Mouse (Mus musculus): Measurements from ENCODE around the gene Ces1g. TPM values are rescaled to one million over a fixed set of nuclear protein-coding genes. Genes with fewer than 3 reads are reported as not detected.

The Ces1g gene
- polyA plus RNA-seq, 1 experiment from 2014 or later, result 0.20 TPM

DNA sequence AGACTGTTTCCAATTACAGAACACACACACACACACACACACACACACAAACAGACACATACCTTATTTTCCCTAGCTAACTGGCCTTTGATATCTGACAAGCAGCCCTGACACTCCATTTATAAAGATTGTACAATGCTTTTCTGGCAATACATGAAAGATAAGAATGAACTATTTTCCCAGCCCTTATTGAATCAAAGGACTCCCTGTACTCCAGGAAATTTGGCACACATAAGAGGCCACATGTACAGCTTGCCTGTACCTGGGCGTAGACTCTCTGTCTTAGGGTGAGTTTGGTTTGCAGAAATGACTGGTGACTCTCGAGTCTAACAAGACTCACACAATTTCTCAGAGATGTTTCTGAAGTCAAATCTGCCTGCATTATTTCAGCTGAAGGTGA is 53.2 kb downstream of the Ces1g start:
- no peak overlapping the region for H3K27ac ChIP-seq (ENCODE audit: low read length)
- no peak overlapping the region for H3K9ac ChIP-seq (ENCODE audit: low read length)
- H3K4me1 ChIP-seq (replicated peaks; ENCODE audit: control insufficient read depth, insufficient read depth, low read length), result no peaks in the 10 kb centered on the region
- H3K4me2 ChIP-seq (ENCODE audit: low read depth, low read length), result no peak overlapping the region
- 39% methylated on average over 2 of the region's 2 CpGs for WGBS
- no peaks in the 10 kb centered on the region for H3K27me3 ChIP-seq (ENCODE audit: control insufficient read depth, insufficient read depth, low read depth, low read length)
- no peaks in the 10 kb centered on the region for H3K36me3 ChIP-seq (ENCODE audit: control insufficient read depth, insufficient read depth, low read length)
- H3K9me3 ChIP-seq (ENCODE audit: control insufficient read depth, low read length), result no peaks in the 10 kb centered on the region
- no peak for ATAC-seq (ENCODE audit: low read depth)
- no peak overlapping the region for H3K4me3 ChIP-seq (ENCODE audit: low read length)

DNA sequence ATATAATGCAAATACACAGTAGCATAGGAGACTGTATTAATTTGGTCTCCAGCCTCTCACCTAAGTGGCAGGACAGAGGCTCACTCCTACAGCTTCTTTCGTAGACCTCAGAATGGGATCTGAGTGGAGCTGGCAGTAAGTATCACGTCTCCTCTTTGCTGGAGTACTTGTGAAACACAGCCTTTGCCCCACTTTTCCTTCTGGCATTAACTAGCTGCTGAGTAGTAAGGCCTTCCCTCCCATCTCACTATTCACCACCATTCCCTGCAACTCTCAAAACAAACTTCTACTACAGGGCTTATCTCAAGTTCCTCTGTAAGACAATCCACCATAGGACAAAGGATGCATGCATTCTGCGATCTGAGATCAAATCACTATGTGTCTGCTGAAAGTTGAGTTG is 54.8 kb downstream of the Ces1g start:
- Histone ChIP-seq H3K27ac (ENCODE audit: low read length) (no peak overlapping the region), H3K4me1 (replicated peaks; ENCODE audit: control insufficient read depth, insufficient read depth, low read length) (no peaks in the 10 kb centered on the region), H3K4me3 (ENCODE audit: low read length) (no peak overlapping the region), H3K9me3 (ENCODE audit: control insufficient read depth, low read length) (no peaks in the 10 kb centered on the region), H3K9ac (ENCODE audit: low read length) (no peak overlapping the region), H3K27me3 (ENCODE audit: control insufficient read depth, insufficient read depth, low read depth, low read length) (no peaks in the 10 kb centered on the region), H3K36me3 (ENCODE audit: control insufficient read depth, insufficient read depth, low read length) (no peaks in the 10 kb centered on the region), H3K4me2 (ENCODE audit: low read depth, low read length) (no peak overlapping the region)
- ATAC-seq (ENCODE audit: low read depth), result no peak
- WGBS, result 75% methylated on average over 3 of the region's 3 CpGs

DNA sequence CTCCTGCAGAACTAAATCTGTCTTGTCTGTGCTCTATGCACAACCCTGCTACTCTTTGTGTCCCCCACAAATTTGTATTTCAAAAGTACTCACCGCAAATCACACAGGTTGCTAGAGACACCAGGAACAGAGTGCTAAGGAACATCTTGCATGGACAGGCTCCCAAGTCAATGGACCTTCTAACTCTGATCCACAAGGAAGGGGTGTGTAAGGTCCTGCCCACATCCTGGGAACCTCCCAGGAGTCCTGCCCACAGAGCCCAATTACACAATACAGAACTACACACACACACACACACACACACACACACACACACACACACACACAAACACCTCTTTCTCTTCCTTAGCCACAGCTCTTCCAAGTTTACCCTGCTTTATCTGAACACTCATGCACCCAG is 57.6 kb downstream of the Ces1g start, which contains the start of gene Ces1f:
Gene Ces1f (minus strand): TSS at position 192 of the 400 bp plus-strand sequence.
- no peaks in the 10 kb centered on the region for H3K9me3 ChIP-seq (ENCODE audit: control insufficient read depth, low read length)
- no peak within 1 kb of the TSS for H3K9ac ChIP-seq (ENCODE audit: low read length)
- no peaks in the 10 kb centered on the region for H3K36me3 ChIP-seq (ENCODE audit: control insufficient read depth, insufficient read depth, low read length)
- no peak within 1 kb of the TSS for H3K4me3 ChIP-seq (ENCODE audit: low read length)
- no peak within 1 kb of the TSS for H3K27ac ChIP-seq (ENCODE audit: low read length)
- peak; percentile 43; the same call in 1 of the 2 replicates for ATAC-seq (ENCODE audit: low read depth)
- H3K4me2 ChIP-seq (ENCODE audit: low read depth, low read length), result no peak within 1 kb of the TSS
- no peaks in the 10 kb centered on the region for H3K27me3 ChIP-seq (ENCODE audit: control insufficient read depth, insufficient read depth, low read depth, low read length)
- WGBS, result 87% methylated on average over 1 of the region's 1 CpGs
- no peaks in the 10 kb centered on the region for H3K4me1 ChIP-seq (replicated peaks; ENCODE audit: control insufficient read depth, insufficient read depth, low read length)

DNA sequence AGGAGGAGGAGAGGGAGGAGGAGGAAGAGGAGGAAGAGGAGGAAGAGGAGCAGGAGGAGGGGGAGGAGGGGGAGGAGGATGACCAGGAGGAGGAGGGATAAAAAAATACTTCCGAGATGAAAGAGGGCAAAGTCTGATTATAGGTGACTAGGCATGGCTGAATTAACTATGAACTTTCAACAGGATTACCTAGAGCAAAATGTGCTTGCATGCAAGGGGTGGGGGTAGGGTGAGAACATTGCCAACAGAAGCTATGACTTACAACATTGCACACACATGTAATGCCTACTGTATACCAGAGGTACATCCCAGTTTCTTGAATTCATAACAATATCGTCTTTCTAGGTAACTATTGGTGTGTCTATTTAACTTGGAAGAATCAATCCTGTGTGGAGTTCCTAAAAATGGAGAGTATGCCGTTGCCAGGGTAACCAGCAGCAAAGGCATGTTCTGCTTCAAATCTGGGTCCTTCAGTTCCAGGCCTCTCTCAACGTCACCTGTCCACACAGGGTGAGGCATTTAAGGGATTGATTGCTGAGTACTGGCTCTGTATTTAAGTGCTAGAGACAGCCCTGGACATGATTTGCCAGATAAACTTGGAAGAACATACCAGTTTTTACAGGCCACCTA is 58.8 kb downstream of the Ces1g start:
- ATAC-seq (ENCODE audit: low read depth), result no peak
- no peak overlapping the region for H3K9ac ChIP-seq (ENCODE audit: low read length)
- H3K36me3 ChIP-seq (ENCODE audit: control insufficient read depth, insufficient read depth, low read length), result no peaks in the 10 kb centered on the region
- WGBS, result 51% methylated on average over 4 of the region's 4 CpGs
- no peak overlapping the region for H3K27ac ChIP-seq (ENCODE audit: low read length)
- no peaks in the 10 kb centered on the region for H3K27me3 ChIP-seq (ENCODE audit: control insufficient read depth, insufficient read depth, low read depth, low read length)
- H3K9me3 ChIP-seq (ENCODE audit: control insufficient read depth, low read length), result no peaks in the 10 kb centered on the region
- H3K4me2 ChIP-seq (ENCODE audit: low read depth, low read length), result no peak overlapping the region
- no peak overlapping the region for H3K4me3 ChIP-seq (ENCODE audit: low read length)
- H3K4me1 ChIP-seq (replicated peaks; ENCODE audit: control insufficient read depth, insufficient read depth, low read length), result no peaks in the 10 kb centered on the region

DNA sequence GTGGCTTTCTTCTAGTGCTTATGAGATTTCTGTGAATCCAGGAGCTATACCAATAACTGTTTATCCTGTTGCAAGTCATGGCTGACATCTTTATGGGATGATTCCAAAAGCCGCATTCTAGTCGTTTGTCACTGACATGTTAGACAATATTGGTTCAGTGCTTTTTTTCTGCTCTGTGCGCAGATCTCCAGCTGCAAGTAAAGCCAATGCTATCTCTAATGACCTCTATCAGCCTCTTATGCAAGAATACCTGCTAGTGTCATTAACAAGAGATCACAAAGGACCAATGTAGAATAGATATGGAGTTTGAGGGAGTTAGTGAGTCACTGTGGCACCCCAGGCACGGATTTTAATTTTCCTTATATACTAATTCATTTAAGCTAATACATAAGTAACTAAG is 62.5 kb downstream of the Ces1g start:
- 78% methylated on average over 4 of the region's 4 CpGs for WGBS

DNA sequence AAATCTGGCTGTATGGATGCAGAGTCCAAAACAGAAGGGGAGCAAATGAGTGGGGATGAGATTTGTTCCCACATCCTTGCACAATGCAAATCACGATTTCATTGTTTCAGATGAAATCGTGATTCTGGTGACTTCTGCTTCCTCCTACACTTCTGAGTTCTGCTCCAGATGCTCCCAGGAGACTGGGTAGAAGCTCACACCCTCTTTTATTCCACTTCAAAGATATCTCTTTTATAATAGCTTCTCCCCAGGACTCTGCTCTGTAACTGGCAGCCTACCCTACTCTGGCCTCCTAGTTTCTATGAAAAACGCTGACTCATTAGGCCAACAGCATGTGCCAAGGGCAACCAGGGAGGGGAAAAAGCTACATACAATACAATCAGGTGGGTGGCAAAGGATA is 63.8 kb downstream of the Ces1g start:
- H3K9me3 ChIP-seq (ENCODE audit: control insufficient read depth, low read length), result no peaks in the 10 kb centered on the region
- H3K27me3 ChIP-seq (ENCODE audit: control insufficient read depth, insufficient read depth, low read depth, low read length), result no peaks in the 10 kb centered on the region
- H3K4me2 ChIP-seq (ENCODE audit: low read depth, low read length), result no peak overlapping the region
- H3K27ac ChIP-seq (ENCODE audit: low read length), result no peak overlapping the region
- H3K4me3 ChIP-seq (ENCODE audit: low read length), result no peak overlapping the region
- no peak overlapping the region for H3K9ac ChIP-seq (ENCODE audit: low read length)
- no peak for ATAC-seq (ENCODE audit: low read depth)
- WGBS, result 83% methylated on average over 3 of the region's 3 CpGs
- no peaks in the 10 kb centered on the region for H3K4me1 ChIP-seq (replicated peaks; ENCODE audit: control insufficient read depth, insufficient read depth, low read length)
- H3K36me3 ChIP-seq (ENCODE audit: control insufficient read depth, insufficient read depth, low read length), result no peaks in the 10 kb centered on the region

More for the DNA sequence above, 62.5 kb downstream of the Ces1g start:
- no peak overlapping the region for H3K4me3 ChIP-seq (ENCODE audit: low read length)
- no peaks in the 10 kb centered on the region for H3K9me3 ChIP-seq (ENCODE audit: control insufficient read depth, low read length)
- no peak overlapping the region for H3K9ac ChIP-seq (ENCODE audit: low read length)
- no peak for ATAC-seq (ENCODE audit: low read depth)
- no peak overlapping the region for H3K27ac ChIP-seq (ENCODE audit: low read length)
- no peaks in the 10 kb centered on the region for H3K4me1 ChIP-seq (replicated peaks; ENCODE audit: control insufficient read depth, insufficient read depth, low read length)
- no peaks in the 10 kb centered on the region for H3K36me3 ChIP-seq (ENCODE audit: control insufficient read depth, insufficient read depth, low read length)
- no peak overlapping the region for H3K4me2 ChIP-seq (ENCODE audit: low read depth, low read length)
- no peaks in the 10 kb centered on the region for H3K27me3 ChIP-seq (ENCODE audit: control insufficient read depth, insufficient read depth, low read depth, low read length)

DNA sequence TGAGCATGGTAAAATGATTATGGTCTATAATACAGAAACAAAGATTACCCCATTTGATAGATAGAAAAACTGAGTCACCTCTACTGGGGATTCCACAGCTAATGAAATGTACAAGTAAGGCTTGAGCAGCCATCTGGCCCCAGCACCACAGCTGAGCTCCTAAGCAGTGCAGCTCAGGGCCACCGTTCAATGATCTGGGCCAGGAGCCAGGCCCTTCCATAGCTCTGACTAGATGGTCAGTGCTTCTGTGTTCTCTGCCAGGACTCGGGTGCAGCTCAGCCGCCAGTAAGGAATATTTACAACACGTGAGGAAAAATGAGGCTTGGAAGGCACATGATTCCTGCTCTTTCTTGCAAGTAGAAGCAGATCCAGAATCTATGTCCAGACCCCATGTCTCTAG is 64.4 kb downstream of the Ces1g start:
- 39% methylated on average over 4 of the region's 4 CpGs for WGBS
- no peak; the same call in 1 of the 2 replicates for ATAC-seq (ENCODE audit: low read depth)
- H3K4me1 ChIP-seq (replicated peaks; ENCODE audit: control insufficient read depth, insufficient read depth, low read length), result no peaks in the 10 kb centered on the region
- no peak overlapping the region for H3K4me3 ChIP-seq (ENCODE audit: low read length)
- no peak overlapping the region for H3K27ac ChIP-seq (ENCODE audit: low read length)
- no peak overlapping the region for H3K4me2 ChIP-seq (ENCODE audit: low read depth, low read length)
- no peaks in the 10 kb centered on the region for H3K27me3 ChIP-seq (ENCODE audit: control insufficient read depth, insufficient read depth, low read depth, low read length)
- H3K9ac ChIP-seq (ENCODE audit: low read length), result no peak overlapping the region
- H3K36me3 ChIP-seq (ENCODE audit: control insufficient read depth, insufficient read depth, low read length), result no peaks in the 10 kb centered on the region
- no peaks in the 10 kb centered on the region for H3K9me3 ChIP-seq (ENCODE audit: control insufficient read depth, low read length)

DNA sequence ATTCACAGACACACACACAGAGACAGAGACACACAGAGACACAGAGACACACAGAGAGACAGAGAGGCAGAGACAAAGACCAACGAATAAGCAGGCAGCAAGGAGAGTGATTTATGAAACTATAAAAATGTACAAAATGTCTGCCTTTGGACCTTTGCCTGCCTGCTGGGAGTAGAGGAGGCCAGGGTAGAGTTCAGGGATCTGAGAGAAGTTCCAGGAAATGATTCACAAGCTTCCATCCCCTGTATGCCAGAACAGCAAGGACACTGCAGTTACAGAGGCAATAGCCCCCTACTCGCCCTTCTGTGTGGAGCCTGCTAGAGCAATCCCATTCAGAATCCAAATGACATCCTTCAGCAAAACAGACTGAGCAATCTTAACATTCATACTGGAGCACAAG is 75.7 kb downstream of the Ces1g start:
- Histone ChIP-seq H3K36me3 (ENCODE audit: control insufficient read depth, insufficient read depth, low read length) (no peaks in the 10 kb centered on the region), H3K9me3 (ENCODE audit: control insufficient read depth, low read length) (no peaks in the 10 kb centered on the region), H3K4me1 (replicated peaks; ENCODE audit: control insufficient read depth, insufficient read depth, low read length) (no peaks in the 10 kb centered on the region), H3K4me2 (ENCODE audit: low read depth, low read length) (no peak overlapping the region), H3K27ac (ENCODE audit: low read length) (no peak overlapping the region), H3K4me3 (ENCODE audit: low read length) (no peak overlapping the region), H3K27me3 (ENCODE audit: control insufficient read depth, insufficient read depth, low read depth, low read length) (no peaks in the 10 kb centered on the region), H3K9ac (ENCODE audit: low read length) (no peak overlapping the region)
- 48% methylated on average over 2 of the region's 2 CpGs for WGBS
- ATAC-seq (ENCODE audit: low read depth), result no peak

DNA sequence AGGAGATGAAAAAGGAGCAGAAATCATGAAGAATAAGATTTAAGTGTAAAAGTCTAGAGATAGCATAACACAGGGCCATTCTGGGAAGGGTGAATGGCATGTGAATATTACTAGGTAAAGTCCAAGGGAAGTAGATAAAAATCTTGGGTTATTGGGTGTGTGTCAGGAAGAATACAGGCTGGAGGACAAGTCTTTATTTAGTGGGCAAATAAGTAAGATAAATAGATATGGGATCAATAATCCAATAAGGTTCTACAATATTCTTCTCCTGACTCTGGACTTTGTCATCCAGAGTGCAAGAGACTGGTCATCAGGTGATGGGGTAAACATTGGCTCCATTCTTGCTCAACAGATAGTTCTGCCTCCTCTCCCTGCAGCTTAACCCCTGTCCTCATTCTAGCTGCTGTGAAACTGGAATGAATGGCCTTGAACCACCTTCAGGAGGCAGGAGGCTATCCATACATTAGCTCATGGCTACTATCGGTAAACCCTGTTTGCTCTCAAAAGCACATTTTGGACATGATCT is 84.6 kb downstream of the Ces1g start:
- H3K4me3 ChIP-seq (ENCODE audit: low read length), result no peak overlapping the region
- no peak overlapping the region for H3K27ac ChIP-seq (ENCODE audit: low read length)
- H3K4me2 ChIP-seq (ENCODE audit: low read depth, low read length), result no peak overlapping the region
- H3K9ac ChIP-seq (ENCODE audit: low read length), result no peak overlapping the region
- no peaks in the 10 kb centered on the region for H3K36me3 ChIP-seq (ENCODE audit: control insufficient read depth, insufficient read depth, low read length)
- H3K4me1 ChIP-seq (replicated peaks; ENCODE audit: control insufficient read depth, insufficient read depth, low read length), result no peaks in the 10 kb centered on the region
- H3K9me3 ChIP-seq (ENCODE audit: control insufficient read depth, low read length), result no peaks in the 10 kb centered on the region
- no peaks in the 10 kb centered on the region for H3K27me3 ChIP-seq (ENCODE audit: control insufficient read depth, insufficient read depth, low read depth, low read length)
- WGBS, result 96% methylated on average over 1 of the region's 1 CpGs
- ATAC-seq (ENCODE audit: low read depth), result no peak
